Mouse (Mus musculus) liver, embryonic 14.5 days (tissue): ENCODE measurements at regions not wholly inside any gene's neighbourhood (a gene's known extent, or its start where the extent isn't known, plus 50 kb on each side); places are given as distances from the start of the nearest gene placed in this dataset.

Source experiments
- ATAC-seq: fragments of 200-750 bp; cut with Nextera tagmentation; 2 replicates; pipeline ENCODE4 v1.8.0; 2017; ENCODE audit warnings: moderate number of reproducible peaks, mild to moderate bottlenecking, moderate library complexity; ENCODE audit not compliant: insufficient read depth
- DNase-seq, 3 experiments: peaks; one replicate each; pipeline ENCODE4 v3.0.0-alpha.2; 2012 to 2013; ENCODE audit warnings: low read depth in 3 of 3, low spot score in 3 of 3
- H3K27ac ChIP-seq: fragments of 300-500 bp; sonication (generic); 2 replicates; pipeline ENCODE4 v1.5.1; 2014; ENCODE audit warnings: moderate library complexity, mild to moderate bottlenecking, control low read depth, inconsistent platforms
- H3K27me3 ChIP-seq: fragments of 300-500 bp; sonication (generic); 2 replicates; pipeline ENCODE4 v1.6.1; 2014; ENCODE audit warnings: mild to moderate bottlenecking, low read length, moderate library complexity; ENCODE audit not compliant: control insufficient read depth, insufficient read depth
- H3K36me3 ChIP-seq: fragments of 300-500 bp; sonication (generic); replicated peaks from 2 replicates; pipeline ENCODE4 v1.6.1; 2014; ENCODE audit warnings: low read depth; ENCODE audit not compliant: control insufficient read depth, insufficient read depth
- H3K4me1 ChIP-seq, 2 experiments: fragments of 200-500 bp in 1 of 2; fragments of 300-500 bp in 1 of 2; sonication (generic) in 1 of 2; replicated peaks; 2 replicates each; pipeline ENCODE4 v1.6.1; 2012 to 2014; ENCODE audit warnings: antibody characterized with exemption in 1 of 2, inconsistent platforms in 1 of 2, low read length in 1 of 2; ENCODE audit not compliant: control insufficient read depth in 2 of 2, insufficient read depth in 2 of 2
- H3K4me2 ChIP-seq: fragments of 300-500 bp; sonication (generic); 2 replicates; pipeline ENCODE4 v1.6.1; 2014; ENCODE audit warnings: low read depth, mild to moderate bottlenecking, control low read depth, moderate library complexity
- H3K4me3 ChIP-seq, 2 experiments: fragments of 200-500 bp in 1 of 2; fragments of 300-500 bp in 1 of 2; sonication (generic) in 1 of 2; 2 replicates each; pipeline ENCODE4 v1.5.1; 2012 to 2014; ENCODE audit warnings: low read depth in 2 of 2, low read length in 2 of 2, mild to moderate bottlenecking in 2 of 2, control low read depth in 1 of 2, inconsistent platforms in 1 of 2, moderate library complexity in 1 of 2; ENCODE audit not compliant: insufficient read depth in 1 of 2
- H3K9ac ChIP-seq: fragments of 300-500 bp; sonication (generic); replicated peaks from 2 replicates; pipeline ENCODE4 v1.6.1; 2014; ENCODE audit warnings: mild to moderate bottlenecking, control low read depth, moderate library complexity
- H3K9me3 ChIP-seq: fragments of 300-500 bp; sonication (generic); 2 replicates; pipeline ENCODE4 v1.6.1; 2016; ENCODE audit warnings: low read length, mixed read lengths; ENCODE audit not compliant: control insufficient read depth
- CTCF ChIP-seq: IDR thresholded peaks from 2 replicates; pipeline ENCODE4 v1.5.1; 2016; ENCODE audit warnings: antibody characterized with exemption, low read depth, control low read depth
- EP300 ChIP-seq: IDR thresholded peaks from 2 replicates; pipeline ENCODE4 v1.6.1; 2016; ENCODE audit warnings: antibody characterized with exemption, low read depth
- WGBS: fragments of 180-500 bp; shearing (Covaris S2); extraction: QIAGEN DNeasy Blood & Tissue Kit; methylation state at CpG from one replicate; pipeline ENCODE4 v1.1.7; 2014; ENCODE audit not compliant: insufficient replicate concordance; 5-methylcytosine and 5-hydroxymethylcytosine counted together

DNA sequence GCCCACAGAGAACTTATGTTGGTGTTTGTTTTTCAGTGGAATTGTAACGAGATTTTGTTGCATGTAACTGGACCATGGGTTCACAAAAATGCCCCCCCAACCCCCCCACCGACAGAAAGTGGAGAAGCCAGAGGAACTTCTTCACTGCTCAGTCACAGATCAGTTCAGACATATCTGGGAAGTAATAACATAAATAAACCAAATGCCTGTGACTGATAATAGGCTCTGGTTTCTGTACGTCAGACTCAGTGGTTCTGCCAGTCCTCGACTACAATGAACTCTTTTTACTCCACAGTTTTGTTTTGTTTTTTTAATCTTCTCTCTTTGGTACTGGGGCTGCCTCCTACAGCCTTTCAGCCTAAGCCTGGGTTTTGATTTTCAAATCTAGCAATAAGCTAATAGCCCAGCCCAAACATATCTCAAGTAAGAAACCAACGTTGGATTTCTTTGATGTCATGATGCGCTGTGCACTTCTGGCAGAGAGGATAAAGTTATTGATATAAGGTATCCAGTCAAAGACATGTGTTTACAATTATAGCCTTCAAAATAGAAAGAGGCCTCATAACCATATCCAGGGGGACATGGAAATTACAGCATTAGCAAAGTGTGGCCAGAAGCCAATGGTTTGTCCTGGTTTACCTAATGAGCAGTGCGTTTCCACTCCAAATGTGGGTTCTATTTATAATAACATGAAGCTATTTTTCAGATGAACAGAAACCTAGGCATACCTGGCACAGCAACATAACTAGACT, 244.0 kb upstream of the Intu start:
- no peaks in the 10 kb centered on the region for H3K9me3 ChIP-seq
- no peaks in the 10 kb centered on the region for H3K36me3 ChIP-seq
- 57% methylated on average over 7 of the region's 7 CpGs for WGBS
- H3K27me3 ChIP-seq, result no peaks in the 10 kb centered on the region
- no peaks in the 10 kb centered on the region for H3K4me1 ChIP-seq
- no peak overlapping the region for H3K4me2 ChIP-seq
- H3K9ac ChIP-seq, result no peak overlapping the region
- ATAC-seq (no peak), DNase-seq (no peak)
- TF ChIP-seq EP300 (no peak), CTCF (no peak)
- H3K27ac ChIP-seq, result no peak overlapping the region
- H3K4me3 ChIP-seq, result no peak overlapping the region

DNA sequence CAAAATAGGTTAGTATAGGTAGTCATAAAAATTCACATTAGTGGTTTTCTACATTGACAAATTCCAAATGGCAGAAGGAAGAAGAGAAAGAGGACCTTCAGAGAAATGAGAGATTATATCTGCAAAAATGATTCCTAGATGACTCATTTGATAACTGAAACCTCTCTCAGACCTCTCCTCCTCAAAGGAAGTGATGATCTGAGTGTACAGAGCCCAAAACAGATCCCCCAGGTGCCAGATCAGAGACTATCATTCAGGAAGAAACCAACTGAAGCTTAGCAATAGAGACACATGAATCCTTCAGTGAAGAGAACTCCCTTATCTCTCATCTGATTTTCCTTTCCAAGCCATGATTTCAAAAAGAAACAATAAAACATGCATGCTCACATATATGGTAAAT, 234.0 kb upstream of the Intu start:
- no peak overlapping the region for H3K4me3 ChIP-seq
- TF ChIP-seq EP300 (no peak), CTCF (no peak)
- H3K4me1 ChIP-seq, result no peaks in the 10 kb centered on the region
- DNase-seq, result no peak
- no peak overlapping the region for H3K27ac ChIP-seq
- no peak for ATAC-seq
- H3K36me3 ChIP-seq, result no peaks in the 10 kb centered on the region
- no peaks in the 10 kb centered on the region for H3K9me3 ChIP-seq
- no peak overlapping the region for H3K4me2 ChIP-seq
- no peaks in the 10 kb centered on the region for H3K27me3 ChIP-seq
- H3K9ac ChIP-seq, result no peak overlapping the region

DNA sequence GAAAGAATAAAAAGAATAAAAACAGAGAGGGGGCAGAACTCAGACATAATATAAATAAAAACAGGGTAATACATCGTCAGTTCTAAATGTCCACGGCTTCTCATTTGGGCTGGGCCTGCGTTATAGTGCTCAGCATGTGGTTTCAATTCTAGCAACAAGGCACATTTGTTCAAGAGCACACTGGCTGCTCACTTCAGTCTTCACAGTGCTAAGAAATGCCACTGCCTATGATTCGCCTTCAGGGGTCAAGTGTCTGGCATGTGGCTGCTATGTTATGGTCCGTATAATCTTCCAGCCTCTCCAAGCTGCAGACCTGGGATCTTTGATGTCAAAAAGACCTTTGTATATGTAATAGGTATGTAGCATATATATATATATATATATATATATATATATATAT, 210.8 kb upstream of the Intu start:
- DNase-seq (no peak), ATAC-seq (no peak)
- H3K27me3 ChIP-seq, result no peaks in the 10 kb centered on the region
- H3K4me2 ChIP-seq, result no peak overlapping the region
- H3K4me3 ChIP-seq, result no peak overlapping the region
- no peak overlapping the region for H3K9ac ChIP-seq
- no peak overlapping the region for H3K27ac ChIP-seq
- TF ChIP-seq CTCF (no peak), EP300 (no peak)
- no peaks in the 10 kb centered on the region for H3K36me3 ChIP-seq
- H3K4me1 ChIP-seq, result no peaks in the 10 kb centered on the region
- 64% methylated on average over 5 of the region's 5 CpGs for WGBS
- no peaks in the 10 kb centered on the region for H3K9me3 ChIP-seq

DNA sequence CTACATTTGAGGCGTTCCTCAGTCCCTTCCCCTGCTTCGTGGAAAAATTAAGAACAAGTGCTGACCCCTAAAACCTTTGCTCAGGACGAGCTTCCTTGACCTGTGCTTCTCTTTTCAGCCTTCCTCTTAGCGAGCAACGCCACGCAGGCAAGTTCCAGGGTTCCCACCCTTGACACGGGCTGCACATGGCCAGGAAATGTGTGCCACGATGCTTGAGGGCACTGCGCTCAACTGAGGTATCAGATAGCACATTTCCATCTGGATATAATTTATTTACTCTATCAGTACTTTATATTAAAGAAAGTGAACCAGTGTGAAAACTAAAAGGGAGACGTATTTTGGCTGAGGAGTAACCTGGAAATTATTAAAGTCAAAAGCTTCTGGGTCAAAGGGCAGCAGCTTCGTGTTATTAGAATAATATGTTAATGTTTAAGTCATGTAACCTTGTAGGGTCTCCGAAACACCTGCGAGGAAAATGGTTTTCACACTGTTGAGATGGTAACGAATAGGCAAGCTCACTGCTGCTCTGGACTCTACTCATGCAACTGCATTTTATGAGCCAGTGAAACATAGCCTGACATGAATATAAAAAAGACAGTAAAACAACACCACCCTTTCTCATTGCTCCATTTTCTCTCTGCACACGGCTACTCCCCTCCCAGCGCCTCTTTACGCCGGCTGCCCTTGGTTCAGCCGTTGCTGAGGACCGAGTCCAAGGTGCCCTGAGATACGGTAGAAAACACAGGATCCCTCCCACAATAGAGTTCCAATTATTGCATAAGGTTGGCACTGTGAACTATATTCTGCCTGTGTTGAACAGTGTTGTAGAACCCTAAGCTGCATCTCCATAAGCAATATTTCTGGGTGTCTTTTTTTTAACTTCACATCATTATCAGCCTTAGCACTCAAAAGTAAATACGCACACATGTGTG, 204.9 kb upstream of the Intu start:
- DNase-seq (no peak), ATAC-seq (no peak)
- H3K36me3 ChIP-seq, result no peaks in the 10 kb centered on the region
- WGBS, result 72% methylated on average over 22 of the region's 22 CpGs
- no peak overlapping the region for H3K4me2 ChIP-seq
- TF ChIP-seq EP300 (no peak), CTCF (no peak)
- H3K27ac ChIP-seq, result no peak overlapping the region
- no peaks in the 10 kb centered on the region for H3K4me1 ChIP-seq
- no peaks in the 10 kb centered on the region for H3K27me3 ChIP-seq
- H3K9me3 ChIP-seq, result no peaks in the 10 kb centered on the region
- no peak overlapping the region for H3K9ac ChIP-seq
- no peak overlapping the region for H3K4me3 ChIP-seq

DNA sequence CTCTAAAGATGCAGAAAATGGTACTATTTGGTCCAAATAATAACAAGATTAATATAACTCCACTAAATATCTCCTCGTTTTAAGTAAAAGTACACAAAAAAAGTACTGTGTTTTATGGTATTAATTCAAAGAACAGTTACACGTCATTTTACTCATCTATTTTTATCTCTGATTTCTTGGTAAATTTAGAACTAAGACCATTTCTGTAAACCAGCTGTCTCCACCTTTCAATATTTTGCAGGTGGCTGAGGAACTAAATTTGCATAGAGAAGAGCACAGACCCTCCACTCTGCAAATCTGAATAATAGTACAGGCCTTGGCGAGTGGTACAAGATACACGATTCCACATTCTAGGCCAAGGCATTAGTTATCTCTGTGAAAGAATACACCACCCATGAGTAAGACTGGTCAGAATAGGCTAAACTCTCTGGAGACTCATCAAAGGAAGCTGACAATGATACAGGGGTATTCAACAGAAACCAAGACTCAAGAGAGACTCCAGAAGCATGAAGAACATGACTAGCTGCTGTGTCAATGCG, 191.5 kb upstream of the Intu start:
- no peak for ATAC-seq
- WGBS, result 69% methylated on average over 5 of the region's 5 CpGs

More for the DNA sequence above, 191.5 kb upstream of the Intu start:
- Histone ChIP-seq H3K4me3 (no peak overlapping the region), H3K36me3 (no peaks in the 10 kb centered on the region), H3K4me1 (no peaks in the 10 kb centered on the region), H3K27ac (no peak overlapping the region), H3K9me3 (no peaks in the 10 kb centered on the region), H3K9ac (no peak overlapping the region), H3K27me3 (no peaks in the 10 kb centered on the region), H3K4me2 (no peak overlapping the region)
- DNase-seq, result no peak
- TF ChIP-seq EP300, result no peak
- no peak for TF ChIP-seq CTCF
